Mouse (Mus musculus) liver, adult (tissue): Measurements from ENCODE around the gene Anapc11.

ENCODE experiments used
- GATA4 ChIP-seq: IDR thresholded peaks from 2 replicates; pipeline ENCODE4 v1.6.1; 2014; ENCODE audit warnings: mild to moderate bottlenecking, low read length; ENCODE audit not compliant: insufficient replicate concordance

Anapc11 gene

GRCm38 (mm10) chr11:120571754-120572416, 26.3 kb upstream of the Anapc11 start:
- no peak for TF ChIP-seq GATA4

DNA sequence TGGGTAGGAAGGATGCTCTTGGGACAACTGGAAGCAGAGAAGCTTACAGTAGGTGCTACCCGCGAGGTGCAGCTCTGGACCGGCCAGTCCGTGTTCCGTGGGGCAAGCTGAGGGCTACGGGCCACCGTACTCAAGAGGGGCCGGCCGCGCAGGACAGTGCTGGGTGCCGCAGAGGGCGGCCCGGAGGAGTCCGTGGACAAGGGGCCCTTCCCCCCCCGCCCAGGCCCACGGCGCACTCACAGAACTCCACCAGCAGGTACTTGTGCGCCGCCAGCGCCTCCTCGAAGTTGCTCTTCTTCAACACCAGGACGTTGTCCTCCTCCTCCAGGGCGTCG, 25.8 kb upstream of the Anapc11 start:
- TF ChIP-seq GATA4 = no peak

DNA sequence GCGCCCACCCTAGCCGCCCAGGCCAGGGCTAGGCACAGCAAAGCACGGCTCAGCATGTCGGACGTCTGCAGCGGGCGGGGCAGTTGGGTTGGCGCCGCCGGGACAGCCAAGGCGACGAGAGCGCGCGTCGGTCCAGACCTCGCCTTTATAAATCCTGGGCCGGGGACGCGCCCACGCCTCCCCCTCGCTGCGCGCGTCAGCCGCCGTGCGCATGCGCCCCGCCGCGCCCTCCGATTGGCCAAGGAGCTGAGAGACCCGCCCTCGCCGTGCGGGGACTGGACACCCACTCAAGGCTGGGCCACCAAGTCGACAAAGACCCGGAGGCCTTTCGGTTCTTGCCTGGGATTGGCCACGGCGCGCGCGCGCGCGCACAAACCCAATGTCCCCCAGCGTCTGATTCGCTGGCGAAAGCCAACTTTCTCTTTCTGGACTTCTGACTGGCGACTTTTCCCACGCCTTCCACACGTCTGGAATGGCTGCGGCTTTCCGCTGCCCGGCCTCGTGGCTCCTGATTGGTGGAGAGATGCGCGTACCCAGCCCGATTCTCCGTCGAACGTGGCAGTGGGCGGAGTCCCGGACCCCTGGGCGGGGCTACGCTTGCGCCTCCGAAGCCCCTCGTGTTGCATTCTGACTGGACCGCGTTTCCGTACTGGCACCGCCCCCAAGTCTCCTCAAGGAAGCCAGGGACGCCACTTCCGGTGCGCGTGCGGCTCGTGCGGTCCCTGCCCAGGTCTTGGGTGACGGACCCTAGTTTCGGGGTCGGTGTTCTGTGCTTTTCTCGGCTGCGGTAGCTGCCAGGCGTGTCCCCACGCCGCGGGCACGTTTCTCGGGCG, 25.3 kb upstream of the Anapc11 start, which contains the start of gene P4hb:
Gene P4hb (minus strand): TSS at position 502 of the 833 bp plus-strand sequence.
- TF ChIP-seq GATA4 = no peak

GRCm38 (mm10) chr11:120573585-120574277, 24.5 kb upstream of the Anapc11 start:
- no peak for TF ChIP-seq GATA4

- TF ChIP-seq GATA4 = no peak
Observed at GRCm38 (mm10) chr11:120574278-120574600, 24.0 kb upstream of the Anapc11 start.

- TF ChIP-seq GATA4 = no peak
Observed at GRCm38 (mm10) chr11:120575046-120575445, 23.2 kb upstream of the Anapc11 start.

DNA sequence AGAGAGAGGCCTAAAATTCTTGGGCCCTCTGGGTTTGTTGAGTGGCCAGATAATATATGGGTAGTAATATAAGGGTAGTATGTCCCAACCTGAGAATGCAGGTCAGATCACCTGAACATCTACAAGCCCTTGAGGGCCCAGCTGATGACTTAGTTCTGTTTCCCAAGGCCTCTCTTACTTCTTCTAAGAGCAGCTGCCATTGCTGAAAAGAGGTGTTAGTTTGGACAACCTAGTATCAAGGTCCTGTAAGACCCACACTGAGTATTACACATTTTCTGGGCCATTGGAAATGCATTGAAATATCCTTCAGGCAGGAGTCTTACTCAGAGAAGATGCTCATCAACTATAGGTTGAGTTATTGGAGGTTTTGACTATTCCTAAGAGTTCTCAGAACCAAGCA, 22.3 kb upstream of the Anapc11 start:
- TF ChIP-seq GATA4 = no peak

GRCm38 (mm10) chr11:120576365-120576981, 21.7 kb upstream of the Anapc11 start:
- TF ChIP-seq GATA4 = no peak

DNA sequence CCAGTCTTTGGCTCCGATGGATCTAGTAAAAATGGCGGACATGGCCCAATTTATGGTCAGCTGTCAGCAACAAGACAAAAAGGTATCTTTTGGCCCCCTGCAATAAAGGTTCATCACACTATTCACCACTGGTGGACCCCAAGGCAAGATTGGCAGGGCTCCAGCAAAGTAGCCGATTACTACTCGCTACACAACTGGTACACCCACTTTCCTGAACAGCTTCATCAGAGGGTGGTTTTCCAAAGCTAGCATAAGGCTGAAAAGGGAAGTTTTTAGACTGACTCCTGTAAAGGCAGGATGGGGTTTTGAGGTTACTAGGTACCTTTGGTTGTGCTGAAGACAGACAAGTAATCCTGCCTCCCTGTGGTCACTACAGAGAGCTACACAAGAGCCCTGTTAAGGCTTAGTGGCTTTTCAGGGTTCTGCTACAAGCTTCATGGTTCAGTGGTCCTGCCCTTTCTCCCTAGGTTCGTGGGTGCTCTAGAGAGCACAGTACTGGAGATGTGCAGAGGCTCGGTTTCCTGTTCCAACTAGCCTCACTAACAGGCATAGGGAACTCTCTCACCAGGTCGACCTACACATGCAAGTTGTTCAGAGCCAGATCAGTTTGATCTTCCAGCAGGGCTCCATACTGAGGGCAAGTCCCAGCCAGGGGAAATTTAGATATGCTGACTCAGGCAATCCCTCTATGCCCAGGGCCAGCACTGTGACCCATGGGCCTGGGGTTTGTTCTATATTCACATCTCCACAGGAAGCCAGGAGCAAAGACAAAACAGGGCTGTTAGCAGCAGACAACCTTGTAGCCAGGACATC, 20.8 kb upstream of the Anapc11 start:
- no peak for TF ChIP-seq GATA4

GRCm38 (mm10) chr11:120578024-120578693, 20.1 kb upstream of the Anapc11 start:
- TF ChIP-seq GATA4 = no peak

- TF ChIP-seq GATA4 = no peak
Observed at GRCm38 (mm10) chr11:120578694-120579243, 19.5 kb upstream of the Anapc11 start.

- TF ChIP-seq GATA4 = no peak
Observed at GRCm38 (mm10) chr11:120579316-120580107, 18.7 kb upstream of the Anapc11 start.

DNA sequence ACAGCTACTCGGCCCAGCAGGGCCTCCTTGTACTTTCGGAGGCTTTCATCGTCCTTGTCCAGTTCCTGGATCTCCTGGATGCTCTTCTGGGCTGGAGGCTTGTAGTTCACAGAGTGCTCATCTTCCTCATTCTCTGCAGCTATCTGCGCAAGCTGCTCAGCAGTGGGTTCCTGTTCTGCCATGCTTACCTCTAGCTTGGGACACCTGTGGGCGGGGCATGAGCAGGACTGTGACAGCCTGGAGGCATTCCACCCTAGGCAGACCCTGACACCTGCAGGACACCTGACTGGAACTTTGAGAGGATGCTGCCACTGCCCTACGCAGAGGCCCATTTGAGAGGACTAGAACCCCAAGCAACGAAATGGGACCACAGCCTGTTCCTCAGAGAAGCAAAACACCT, 18.0 kb upstream of the Anapc11 start:
- TF ChIP-seq GATA4 = no peak
